Mouse (Mus musculus): ENCODE measurements at regions not wholly inside any gene's neighbourhood (a gene's known extent, or its start where the extent isn't known, plus 50 kb on each side); places are given as distances from the start of the nearest gene placed in this dataset.

- no peaks in the 10 kb centered on the region for H3K36me3 ChIP-seq (ENCODE audit: control insufficient read depth, insufficient read depth, low read length, poor library complexity, severe bottlenecking)
- TF ChIP-seq ZC3H11A (IDR thresholded peaks at IDR 0.05; ENCODE audit: borderline replicate concordance, low read depth, low read length) (no peak), ZNF384 (IDR thresholded peaks at IDR 0.05; ENCODE audit: low read depth, low read length) (no peak), HCFC1 (IDR thresholded peaks at IDR 0.05; ENCODE audit: borderline replicate concordance, insufficient read depth, low read length) (no peak), MAFK (IDR thresholded peaks at IDR 0.05; ENCODE audit: insufficient read depth, low read depth, low read length) (no peak), CHD2 (IDR thresholded peaks at IDR 0.05; ENCODE audit: low read depth, low read length) (no peak)
- H3K9me3 ChIP-seq (ENCODE audit: control insufficient read depth, insufficient read depth, low read depth, low read length) = no peaks in the 10 kb centered on the region
- in situ Hi-C loops (cut with MboI; ENCODE audit: low sequenced_read_pairs in 2 of 2, unreplicated experiment in 2 of 2) = no loop called here
- H3K4me1 ChIP-seq (ENCODE audit: control insufficient read depth in 2 of 2, insufficient read depth in 2 of 2, low read length in 2 of 2, poor library complexity in 1 of 2) = no peaks in the 10 kb centered on the region
- no peak overlapping the region for H3K4me3 ChIP-seq (ENCODE audit: insufficient read depth in 1 of 2, low read depth in 1 of 2, low read length in 2 of 2, poor library complexity in 1 of 2, severe bottlenecking in 1 of 2)
- DNase-seq (ENCODE audit: low read depth, low spot score) = no peak
- H3K9ac ChIP-seq (ENCODE audit: insufficient read depth, low read depth, low read length, poor library complexity, severe bottlenecking) = no peak overlapping the region
- no peak overlapping the region for H3K27ac ChIP-seq (ENCODE audit: insufficient read depth, low read depth, low read length, poor library complexity, severe bottlenecking)
Measured at GRCm38 (mm10) chr13:75501530-75501929, 205.0 kb upstream of the Ell2 start.

DNA sequence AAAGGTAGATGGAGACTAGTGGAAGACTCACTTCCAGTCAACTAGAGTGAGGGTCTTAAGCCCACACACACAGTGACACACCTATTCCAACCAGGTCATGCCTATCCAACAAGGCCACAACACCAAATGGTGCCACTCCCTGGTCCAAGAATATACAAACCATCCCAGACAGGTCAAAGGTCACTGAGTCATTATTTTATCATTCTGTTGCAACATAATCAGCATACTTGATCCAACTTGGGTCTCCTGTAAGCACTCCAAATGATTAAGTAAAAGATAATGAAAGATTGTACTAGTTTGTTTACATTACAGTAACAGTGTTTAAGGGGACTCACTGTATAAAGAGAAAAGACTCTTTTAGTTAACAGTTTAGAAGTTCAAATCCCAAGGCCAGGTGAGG, 203.2 kb upstream of the Ell2 start:
- Histone ChIP-seq H3K9me3 (ENCODE audit: control insufficient read depth, insufficient read depth, low read depth, low read length) (no peaks in the 10 kb centered on the region), H3K4me1 (ENCODE audit: control insufficient read depth in 2 of 2, insufficient read depth in 2 of 2, low read length in 2 of 2, poor library complexity in 1 of 2) (no peaks in the 10 kb centered on the region), H3K27ac (ENCODE audit: insufficient read depth, low read depth, low read length, poor library complexity, severe bottlenecking) (no peak overlapping the region), H3K4me3 (ENCODE audit: insufficient read depth in 1 of 2, low read depth in 1 of 2, low read length in 2 of 2, poor library complexity in 1 of 2, severe bottlenecking in 1 of 2) (no peak overlapping the region), H3K36me3 (ENCODE audit: control insufficient read depth, insufficient read depth, low read length, poor library complexity, severe bottlenecking) (no peaks in the 10 kb centered on the region), H3K9ac (ENCODE audit: insufficient read depth, low read depth, low read length, poor library complexity, severe bottlenecking) (no peak overlapping the region)
- TF ChIP-seq MAFK (IDR thresholded peaks at IDR 0.05; ENCODE audit: insufficient read depth, low read depth, low read length) (no peak), CHD2 (IDR thresholded peaks at IDR 0.05; ENCODE audit: low read depth, low read length) (no peak), ZNF384 (IDR thresholded peaks at IDR 0.05; ENCODE audit: low read depth, low read length) (no peak), ZC3H11A (IDR thresholded peaks at IDR 0.05; ENCODE audit: borderline replicate concordance, low read depth, low read length) (no peak), HCFC1 (IDR thresholded peaks at IDR 0.05; ENCODE audit: borderline replicate concordance, insufficient read depth, low read length) (no peak)
- DNase-seq (ENCODE audit: low read depth, low spot score) = no peak
- in situ Hi-C loops (cut with MboI; ENCODE audit: low sequenced_read_pairs in 2 of 2, unreplicated experiment in 2 of 2) = no loop called here

DNA sequence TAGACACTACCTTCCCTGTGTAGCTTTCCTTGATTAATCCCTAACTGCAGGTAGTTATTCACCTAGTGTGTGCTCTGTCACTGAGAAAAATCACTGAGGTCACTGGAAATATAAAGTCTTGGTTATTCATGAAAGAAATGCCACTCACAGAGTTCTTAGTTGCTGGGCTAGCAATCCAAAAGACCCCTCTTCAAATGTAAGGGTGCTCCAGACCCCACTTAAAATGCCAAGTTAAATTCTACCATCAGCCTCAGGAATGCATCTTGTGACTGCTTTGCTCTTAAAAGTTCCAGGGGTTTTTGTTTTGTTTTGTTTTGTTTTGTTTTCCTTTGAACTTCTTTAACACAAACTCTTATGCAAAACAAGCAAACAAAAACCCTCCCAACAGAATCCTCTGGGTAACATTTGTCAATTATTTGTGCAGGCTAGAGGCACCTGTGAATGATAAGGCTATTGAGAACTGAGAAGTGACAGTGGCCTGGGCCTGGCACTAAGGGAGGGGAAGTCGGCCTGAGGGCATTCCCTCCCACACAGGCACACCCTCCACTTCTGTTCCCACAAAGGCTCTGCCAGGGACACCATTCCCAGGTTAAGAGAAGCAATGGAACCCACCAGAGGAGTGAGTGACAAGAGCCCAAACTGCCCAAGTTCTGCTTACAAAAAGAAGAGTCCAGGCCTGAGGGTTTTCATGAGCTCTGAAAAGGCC, 192.1 kb upstream of the Ell2 start:
- no peak overlapping the region for H3K4me3 ChIP-seq (ENCODE audit: insufficient read depth in 1 of 2, low read depth in 1 of 2, low read length in 2 of 2, poor library complexity in 1 of 2, severe bottlenecking in 1 of 2)
- TF ChIP-seq MAFK (IDR thresholded peaks at IDR 0.05; ENCODE audit: insufficient read depth, low read depth, low read length) (no peak), ZNF384 (IDR thresholded peaks at IDR 0.05; ENCODE audit: low read depth, low read length) (no peak), ZC3H11A (IDR thresholded peaks at IDR 0.05; ENCODE audit: borderline replicate concordance, low read depth, low read length) (no peak), HCFC1 (IDR thresholded peaks at IDR 0.05; ENCODE audit: borderline replicate concordance, insufficient read depth, low read length) (no peak), CHD2 (IDR thresholded peaks at IDR 0.05; ENCODE audit: low read depth, low read length) (no peak)
- H3K9ac ChIP-seq (ENCODE audit: insufficient read depth, low read depth, low read length, poor library complexity, severe bottlenecking) = no peak overlapping the region
- H3K27ac ChIP-seq (ENCODE audit: insufficient read depth, low read depth, low read length, poor library complexity, severe bottlenecking) = no peak overlapping the region
- no peaks in the 10 kb centered on the region for H3K36me3 ChIP-seq (ENCODE audit: control insufficient read depth, insufficient read depth, low read length, poor library complexity, severe bottlenecking)
- H3K9me3 ChIP-seq (ENCODE audit: control insufficient read depth, insufficient read depth, low read depth, low read length) = no peaks in the 10 kb centered on the region
- H3K4me1 ChIP-seq (ENCODE audit: control insufficient read depth in 2 of 2, insufficient read depth in 2 of 2, low read length in 2 of 2, poor library complexity in 1 of 2) = peaks cover 0 to 2% of the 10 kb centered on the region in 2 experiments; a peak in 1 of 4 replicates
- in situ Hi-C loops (cut with MboI; ENCODE audit: low sequenced_read_pairs in 2 of 2, unreplicated experiment in 2 of 2) = no loop called here
- peak; percentile 12 for DNase-seq (ENCODE audit: low read depth, low spot score)

DNA sequence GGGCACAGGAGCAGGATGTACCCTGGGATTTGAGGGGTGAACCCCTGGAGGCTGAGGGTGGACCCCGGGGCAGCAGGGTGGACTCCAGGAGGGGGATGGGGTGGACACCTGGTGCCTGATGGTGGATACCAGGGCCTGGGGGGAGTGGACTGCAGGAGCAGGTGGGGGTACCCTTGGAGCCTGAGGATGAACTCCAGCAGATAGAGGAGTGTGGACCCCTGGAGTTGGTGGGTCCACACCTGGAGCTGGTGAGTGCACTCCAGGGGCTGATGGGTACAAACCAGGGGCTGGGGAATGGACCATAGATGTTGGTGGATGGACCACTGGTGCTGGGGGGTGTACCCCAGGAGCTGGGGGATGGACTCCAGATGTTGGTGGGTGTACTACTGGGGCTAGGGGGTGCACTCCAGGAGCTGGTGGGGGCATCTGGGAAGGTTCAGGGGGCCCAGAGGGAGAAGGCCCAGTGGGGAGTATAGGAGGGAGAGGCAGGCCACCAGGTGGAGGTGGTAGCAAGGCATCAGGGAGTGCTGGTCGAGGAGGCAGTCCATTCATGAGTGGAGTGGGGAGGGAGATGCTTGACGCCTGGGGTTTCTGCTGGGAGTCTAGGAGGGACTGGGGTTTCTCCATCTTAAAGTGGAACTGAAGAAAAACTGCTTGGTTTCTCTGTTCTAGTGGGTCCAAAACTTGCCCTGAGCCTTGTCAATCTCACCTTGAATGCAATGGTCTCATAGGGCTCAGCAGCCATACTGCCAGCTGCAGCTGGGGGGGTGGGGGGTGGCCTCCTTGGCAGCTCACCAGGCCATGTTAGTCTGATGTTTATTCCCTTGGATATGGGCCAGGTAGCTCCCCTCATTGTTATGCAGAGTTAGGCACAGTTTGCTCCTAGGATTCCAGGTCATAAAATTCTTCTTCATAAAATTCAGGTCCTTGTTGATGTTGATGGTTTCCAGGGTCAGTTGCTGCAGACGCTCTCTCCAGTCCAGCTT, 183.0 kb upstream of the Ell2 start:
- Histone ChIP-seq H3K9ac (ENCODE audit: insufficient read depth, low read depth, low read length, poor library complexity, severe bottlenecking) (no peak overlapping the region), H3K4me1 (ENCODE audit: control insufficient read depth in 2 of 2, insufficient read depth in 2 of 2, low read length in 2 of 2, poor library complexity in 1 of 2) (0 out of 4 replicates have a peak, but pooled peaks cover 0 to 4% of the 10 kb centered on the region in 2 experiments), H3K27ac (ENCODE audit: insufficient read depth, low read depth, low read length, poor library complexity, severe bottlenecking) (no peak overlapping the region), H3K36me3 (ENCODE audit: control insufficient read depth, insufficient read depth, low read length, poor library complexity, severe bottlenecking) (no peaks in the 10 kb centered on the region), H3K9me3 (ENCODE audit: control insufficient read depth, insufficient read depth, low read depth, low read length) (no peaks in the 10 kb centered on the region), H3K4me3 (ENCODE audit: insufficient read depth in 1 of 2, low read depth in 1 of 2, low read length in 2 of 2, poor library complexity in 1 of 2, severe bottlenecking in 1 of 2) (no peak overlapping the region)
- no peak for DNase-seq (ENCODE audit: low read depth, low spot score)
- TF ChIP-seq ZNF384 (IDR thresholded peaks at IDR 0.05; ENCODE audit: low read depth, low read length) = no peak
- no peak for TF ChIP-seq CHD2 (IDR thresholded peaks at IDR 0.05; ENCODE audit: low read depth, low read length)
- no peak for TF ChIP-seq MAFK (IDR thresholded peaks at IDR 0.05; ENCODE audit: insufficient read depth, low read depth, low read length)
- TF ChIP-seq ZC3H11A (IDR thresholded peaks at IDR 0.05; ENCODE audit: borderline replicate concordance, low read depth, low read length) = no peak
- no peak for TF ChIP-seq HCFC1 (IDR thresholded peaks at IDR 0.05; ENCODE audit: borderline replicate concordance, insufficient read depth, low read length)
- in situ Hi-C loops (cut with MboI; ENCODE audit: low sequenced_read_pairs in 2 of 2, unreplicated experiment in 2 of 2) = no loop called here
